Mouse (Mus musculus) lung, adult 18-20 months (tissue): ENCODE measurements around the gene Csf3r.
"Not testable (repeated sequence)": the region's sequence is repeated elsewhere in the genome, so short reads cannot be mapped to it uniquely, and the experiment has no call there.

Source experiments
- DNase-seq, 2 experiments: peaks; one replicate each; pipeline ENCODE4 v3.0.0; 2022; ENCODE audit warnings: mixed read lengths in 2 of 2

Gene Csf3r

DNA sequence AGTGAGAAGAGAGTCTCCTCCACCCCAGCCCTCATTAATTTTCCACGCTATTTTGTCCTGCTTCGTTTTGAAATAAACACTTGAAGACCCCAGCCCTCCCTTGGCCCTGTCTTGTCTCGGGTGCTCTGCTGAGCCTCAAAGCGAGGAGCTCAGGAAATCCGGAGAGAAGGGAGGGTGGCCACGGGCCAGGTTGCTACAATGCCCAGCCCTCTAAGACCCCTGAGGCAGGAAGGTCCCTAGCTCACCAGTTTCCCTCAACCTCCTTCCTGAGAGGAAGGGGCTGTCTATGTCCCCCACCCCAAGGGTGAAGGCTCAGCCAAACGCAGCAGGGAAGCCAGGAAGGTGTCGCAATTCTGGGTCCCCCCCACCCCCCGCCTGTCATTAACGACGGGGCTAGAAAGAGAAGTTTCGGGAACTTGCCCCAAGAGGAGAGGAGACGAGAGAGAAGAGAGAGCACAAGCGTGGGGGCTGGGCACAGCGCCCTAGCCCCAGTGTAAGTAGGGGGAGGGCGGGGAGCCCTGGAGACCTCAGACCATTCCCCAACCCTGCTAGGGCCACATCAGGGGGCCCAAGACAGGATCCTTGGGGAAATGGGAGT is at the start of gene Csf3r:
Gene Csf3r, plus strand, starts transcription at position 248 of the 598 bp plus-strand sequence.
- no peak for DNase-seq

DNA sequence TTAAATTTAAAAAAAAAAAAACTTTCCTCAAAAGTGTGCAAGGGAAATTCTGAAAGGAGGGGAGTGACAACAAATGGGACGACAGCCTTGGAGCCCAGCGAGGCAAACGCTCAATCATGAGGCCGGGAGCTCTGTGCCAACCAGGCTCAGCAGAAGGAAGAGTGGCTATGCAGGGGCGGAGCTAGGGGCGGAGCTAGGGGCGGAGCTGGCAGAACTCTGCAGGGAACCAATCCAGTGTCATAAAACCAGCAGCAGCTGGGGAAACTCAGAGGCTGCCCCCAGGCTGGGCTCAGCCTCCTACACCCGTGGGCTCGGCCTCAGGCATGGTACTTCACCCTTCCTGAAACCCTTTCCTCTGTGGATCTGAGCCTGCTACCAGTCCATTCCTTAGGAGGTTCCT is 46.6 kb upstream of the Csf3r start:
- no peak for DNase-seq

DNA sequence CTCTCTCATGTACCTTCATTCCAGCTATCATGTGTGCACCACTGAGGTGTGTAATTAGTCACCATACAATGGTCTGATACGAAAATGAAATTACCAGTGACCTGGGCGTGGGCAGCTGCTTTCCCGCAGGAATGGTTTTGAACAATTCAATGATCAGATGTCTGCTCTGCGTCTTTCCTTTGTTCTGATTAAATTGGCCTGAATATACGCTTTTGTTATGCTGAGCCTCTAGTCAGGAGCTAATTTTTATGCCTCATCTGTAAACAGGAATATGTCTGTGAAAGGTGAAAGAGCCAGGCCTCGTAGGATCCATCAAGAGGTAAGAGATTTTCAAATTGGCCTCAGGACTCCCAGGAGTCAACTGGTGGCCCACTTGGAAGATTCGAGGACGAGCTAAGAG is 41.1 kb upstream of the Csf3r start:
- DNase-seq: no peak

DNA sequence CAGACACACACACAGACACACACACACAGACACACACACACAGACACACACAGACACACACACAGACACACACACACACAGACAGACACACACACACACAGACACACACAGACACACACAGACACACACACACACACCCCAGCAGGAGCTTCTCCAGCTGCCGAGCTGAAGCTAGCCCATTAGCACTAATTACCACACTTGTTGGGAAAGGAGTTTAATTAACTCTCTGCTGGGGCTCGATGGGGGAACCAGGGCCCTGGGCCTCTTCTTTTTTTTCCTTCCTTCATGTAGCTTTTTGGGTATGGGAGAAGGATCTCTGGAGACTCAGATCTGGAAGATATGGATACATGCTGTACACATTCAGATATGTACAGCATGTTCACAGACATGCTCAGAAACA is 38.6 kb upstream of the Csf3r start:
- DNase-seq: not testable (repeated sequence)

DNA sequence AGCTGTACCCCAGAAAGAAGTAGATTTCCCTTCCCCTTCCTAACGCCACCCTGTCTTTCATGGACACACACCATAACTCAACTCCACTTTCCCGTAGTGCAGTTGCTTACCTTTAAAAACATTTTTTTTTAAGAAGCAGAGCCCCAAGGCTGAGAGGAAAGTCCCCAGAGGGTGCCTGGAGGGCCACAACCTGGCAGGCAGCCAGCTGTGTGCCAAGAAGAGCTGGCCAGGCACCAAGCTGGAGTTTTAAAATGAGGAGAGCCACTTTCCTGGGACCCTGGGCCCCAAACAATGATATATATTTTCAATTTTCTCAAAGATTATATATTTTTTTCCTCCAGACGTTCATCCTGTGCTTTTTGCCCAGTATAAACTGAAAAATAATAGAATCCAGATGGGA is 37.3 kb upstream of the Csf3r start:
- no peak for DNase-seq

DNA sequence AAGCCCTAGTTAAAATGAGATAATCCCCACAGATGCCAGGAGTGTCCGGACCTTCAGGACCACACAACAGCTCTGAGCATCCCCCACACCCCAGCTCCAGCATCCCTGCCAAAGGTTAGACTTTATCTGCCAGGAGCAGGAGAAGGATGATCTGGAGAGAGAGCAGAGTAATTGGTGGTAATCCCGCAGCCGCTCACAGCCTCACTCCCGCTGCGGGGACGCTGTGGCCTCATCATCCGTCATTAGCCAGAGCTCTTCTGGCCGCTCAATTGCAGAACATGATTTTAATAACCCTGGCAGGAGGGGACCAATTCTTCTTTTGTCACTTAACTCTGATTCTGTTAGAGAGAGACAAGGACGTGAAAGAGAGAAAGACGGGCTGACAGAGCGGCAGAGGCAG is 35.3 kb upstream of the Csf3r start:
- no peak for DNase-seq

DNA sequence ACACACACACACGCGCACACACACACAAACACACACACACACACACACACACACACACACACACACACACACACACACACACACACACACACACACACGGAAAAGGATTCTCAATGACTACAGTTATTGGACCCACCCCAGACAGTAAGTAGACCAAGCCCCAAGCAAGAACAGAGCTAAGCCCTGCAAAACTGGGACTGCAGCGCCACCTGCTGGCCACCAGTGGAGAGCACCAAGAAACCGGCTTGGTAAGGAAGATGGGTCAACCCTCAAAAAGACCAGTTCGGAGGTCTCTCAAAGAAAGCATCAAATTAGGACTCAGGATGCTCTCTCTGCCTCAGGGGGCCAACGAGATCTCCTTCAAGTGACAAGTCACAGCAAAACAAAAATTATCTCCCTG is 34.2 kb upstream of the Csf3r start:
- DNase-seq: peak; percentile 22 to 29

DNA sequence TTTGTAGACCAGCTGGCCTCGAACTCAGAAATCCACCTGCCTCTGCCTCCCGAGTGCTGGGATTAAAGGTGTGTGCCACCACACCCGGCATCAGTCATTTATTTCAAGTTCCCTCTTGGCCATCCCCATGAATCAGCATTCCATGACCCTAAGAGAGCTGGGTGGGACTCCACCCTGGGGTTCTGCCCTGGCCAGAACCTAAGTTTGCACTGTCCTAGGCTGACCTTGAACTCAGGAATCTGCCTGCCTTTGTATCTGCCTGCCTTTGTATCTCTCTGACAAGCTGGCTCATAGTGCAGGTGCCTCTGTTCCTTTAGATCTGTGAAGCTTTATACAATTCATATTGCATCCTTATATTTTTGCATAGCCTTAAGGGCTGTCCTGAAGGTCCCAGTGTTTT is 32.1 kb upstream of the Csf3r start:
- DNase-seq: no peak

DNA sequence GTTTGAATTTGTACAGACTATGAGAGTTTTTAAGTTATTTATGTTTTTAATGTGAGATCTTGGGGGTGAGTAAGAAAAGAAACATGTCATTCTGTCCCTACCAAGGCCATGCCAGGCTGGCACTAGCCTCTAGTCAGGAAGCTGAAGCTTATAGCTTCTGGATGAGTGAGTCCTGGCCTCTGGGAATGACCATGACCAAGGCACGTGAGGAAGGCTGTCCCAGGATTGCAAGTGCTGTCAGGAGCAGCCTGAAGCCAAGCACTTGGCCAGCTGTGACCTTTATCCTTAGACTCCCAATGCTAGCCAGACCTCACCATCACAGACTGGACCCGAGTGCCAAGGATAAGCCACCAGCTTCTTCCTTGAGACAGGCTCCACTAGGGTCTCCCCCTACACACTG is 31.4 kb upstream of the Csf3r start:
- DNase-seq: no peak

DNA sequence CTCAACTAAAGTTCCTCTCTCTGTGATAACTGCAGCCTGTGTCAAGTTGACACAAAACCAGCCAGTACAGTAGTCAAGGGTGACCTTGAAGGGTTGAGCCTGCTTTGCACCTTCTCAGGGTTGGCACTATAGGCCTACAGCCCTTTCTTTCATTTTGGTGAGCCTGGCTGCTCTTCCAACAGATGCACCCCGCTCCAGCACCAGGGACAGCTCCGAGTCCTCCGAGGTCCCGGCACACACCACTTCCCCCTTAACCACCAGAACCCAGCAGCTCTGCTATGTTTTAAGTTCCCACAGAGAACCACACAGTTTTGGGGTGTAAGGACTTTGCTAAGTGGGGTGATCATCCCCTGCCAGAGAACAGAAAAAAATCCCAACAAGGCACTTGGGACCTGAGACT is 27.8 kb upstream of the Csf3r start:
- no peak for DNase-seq

DNA sequence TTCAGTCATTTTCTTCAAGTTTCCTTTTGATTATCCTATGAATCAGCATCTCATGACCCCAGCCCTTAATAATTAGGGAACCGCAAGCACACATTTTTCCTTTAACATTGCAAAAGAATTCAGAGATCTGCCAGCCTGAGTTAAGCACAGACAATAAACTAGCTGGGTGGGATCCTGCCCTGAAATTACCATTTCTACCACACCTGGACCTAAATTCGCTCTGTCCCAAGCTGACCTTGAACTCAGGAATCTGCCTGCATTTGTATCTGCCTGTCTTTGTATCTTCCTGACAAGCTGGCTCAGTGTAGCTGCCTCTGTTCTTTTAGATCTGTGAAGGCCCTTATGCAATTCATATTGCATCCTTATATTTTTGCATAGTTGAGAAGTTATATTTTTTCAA is 26.5 kb upstream of the Csf3r start:
- no peak for DNase-seq

DNA sequence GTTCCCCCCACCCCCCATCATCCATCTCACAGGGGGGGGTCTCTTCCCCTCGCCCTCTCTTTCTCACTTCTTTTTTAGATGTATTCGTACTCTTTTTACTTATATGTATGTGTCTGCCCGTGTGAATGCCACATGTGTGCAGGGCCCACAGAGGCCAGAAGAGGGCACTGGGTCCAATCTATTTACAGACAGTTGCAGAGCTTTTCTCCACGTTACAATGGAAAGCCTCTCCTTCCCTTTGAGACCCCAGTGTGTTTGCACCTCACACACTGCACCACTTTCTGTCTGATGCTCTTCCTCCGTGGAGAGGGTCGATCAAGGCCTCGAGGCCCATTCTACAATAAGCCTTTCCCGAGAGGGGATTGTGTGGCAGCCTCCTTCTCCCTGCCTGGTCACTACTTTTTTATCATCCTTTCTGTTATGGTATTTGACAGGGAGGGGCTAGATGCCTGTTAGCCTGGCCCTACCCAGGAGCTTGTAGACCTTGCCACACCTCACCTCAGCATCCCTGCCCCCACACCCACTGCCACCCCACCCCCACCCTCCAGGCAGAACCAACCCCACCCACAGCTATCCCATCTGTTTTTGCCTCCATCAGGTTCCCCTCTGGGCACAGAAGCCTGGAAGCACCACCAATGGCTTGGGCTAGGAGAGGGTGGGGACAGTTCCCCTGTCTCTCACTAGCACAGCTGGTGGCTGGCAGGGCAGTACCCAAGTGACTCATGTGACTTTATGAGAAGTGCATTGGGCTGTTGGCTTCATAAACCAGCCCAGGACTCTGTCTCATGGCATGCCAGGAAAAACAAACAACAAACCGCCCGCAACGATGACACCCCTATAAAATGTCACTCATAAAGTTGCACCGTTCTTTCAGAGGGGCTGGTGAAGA is 22.8 kb upstream of the Csf3r start:
- DNase-seq: no peak

DNA sequence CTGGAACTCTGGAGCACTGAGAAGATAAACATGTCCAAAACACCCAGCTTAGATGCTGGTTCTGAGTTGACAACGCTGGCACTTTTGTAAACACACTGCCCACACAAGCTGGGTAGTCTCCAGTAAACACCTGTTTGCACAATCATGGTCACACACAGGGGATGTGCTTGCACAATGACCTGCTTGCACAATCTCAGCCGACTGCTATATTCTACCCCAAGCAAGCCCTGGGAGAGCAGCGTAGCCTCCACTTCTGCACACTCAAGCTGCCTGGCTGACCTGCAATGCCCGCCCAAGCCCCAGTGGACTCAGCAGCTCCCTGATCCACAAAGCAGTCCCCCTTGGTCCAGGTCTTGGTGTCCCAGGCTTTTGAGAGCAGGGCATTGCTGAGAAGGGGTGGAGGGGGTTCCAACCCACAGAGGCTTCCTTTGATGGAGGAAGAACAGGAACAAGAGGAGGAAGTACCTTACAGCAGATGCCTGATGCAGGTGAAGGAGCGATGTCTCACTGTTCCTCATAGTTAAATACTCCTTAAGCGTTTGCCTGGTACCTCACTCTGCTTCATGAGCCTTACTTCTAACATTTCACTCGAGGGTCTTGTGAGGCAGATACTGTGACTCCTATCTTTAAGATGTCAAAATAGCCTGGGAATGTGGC is 6.5 kb upstream of the Csf3r start:
- peak; percentile 49 to 60 for DNase-seq

DNA sequence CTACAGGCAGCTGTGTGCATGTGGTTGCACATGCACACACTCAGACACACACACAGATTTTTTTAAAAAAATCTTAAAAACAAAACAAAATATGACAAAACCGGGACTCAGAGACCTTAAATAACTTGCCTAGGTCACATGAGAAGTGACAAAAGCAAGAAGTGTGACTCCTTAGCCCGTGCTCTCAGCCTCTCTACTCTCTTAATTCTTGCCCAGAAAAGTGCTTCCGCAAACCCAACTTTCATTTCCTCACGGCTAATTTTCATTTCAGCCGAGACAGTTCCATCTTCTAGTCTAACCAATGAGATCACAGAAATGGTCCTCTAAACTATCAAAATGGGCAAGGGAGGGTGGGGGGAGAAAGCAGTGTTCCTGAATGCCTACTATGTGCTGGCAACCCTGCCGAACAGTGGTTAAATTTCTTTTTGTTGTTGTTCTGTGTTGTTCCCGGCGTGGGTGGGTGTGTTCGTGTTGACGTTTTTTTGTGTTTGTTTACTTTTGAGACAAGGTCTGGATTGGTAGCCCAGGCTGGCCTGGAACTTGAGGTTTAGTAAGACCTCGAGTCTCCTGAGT is 5.3 kb upstream of the Csf3r start:
- peak in 1 of 2 experiments; percentile 18 for DNase-seq

DNA sequence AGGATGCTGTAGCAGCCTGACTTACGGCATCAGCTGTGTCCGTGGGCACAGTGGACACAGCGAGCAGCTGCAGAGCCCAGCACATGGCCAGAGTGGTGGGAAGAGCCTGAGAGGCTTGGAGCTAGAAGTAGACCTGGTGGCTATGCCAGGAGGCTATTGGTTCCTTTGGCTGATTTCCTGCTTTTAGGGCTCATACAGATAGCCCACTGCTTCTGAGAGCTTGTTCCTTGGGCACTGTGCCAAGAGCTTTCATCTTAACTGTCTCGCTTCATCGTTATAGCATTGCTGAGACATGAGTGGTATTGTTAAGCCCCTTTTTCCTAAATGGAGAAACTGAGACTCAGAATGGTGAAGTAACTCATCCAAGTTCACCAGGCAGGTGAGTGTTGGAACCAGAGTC is 1.5 kb downstream of the Csf3r start:
- DNase-seq: no peak

DNA sequence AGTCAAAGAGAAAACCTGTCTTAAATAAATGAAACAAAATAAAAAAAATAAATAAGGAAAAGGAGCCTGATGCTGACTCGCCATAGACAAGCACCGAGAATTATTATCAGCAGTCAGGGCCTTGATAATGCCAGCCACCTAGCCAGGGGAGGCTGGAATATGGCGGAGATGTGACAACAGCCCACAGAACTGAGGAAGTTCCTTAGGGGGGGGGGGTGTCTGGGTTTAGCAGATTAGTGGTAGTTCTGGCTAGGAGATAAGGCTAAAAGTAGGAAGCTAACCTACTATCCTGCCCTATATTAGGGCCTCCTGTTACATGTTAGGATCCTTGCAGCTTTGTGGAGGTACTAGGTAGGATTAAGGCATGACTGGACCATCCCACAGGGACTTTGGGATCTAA is 3.6 kb downstream of the Csf3r start:
- DNase-seq: no peak

DNA sequence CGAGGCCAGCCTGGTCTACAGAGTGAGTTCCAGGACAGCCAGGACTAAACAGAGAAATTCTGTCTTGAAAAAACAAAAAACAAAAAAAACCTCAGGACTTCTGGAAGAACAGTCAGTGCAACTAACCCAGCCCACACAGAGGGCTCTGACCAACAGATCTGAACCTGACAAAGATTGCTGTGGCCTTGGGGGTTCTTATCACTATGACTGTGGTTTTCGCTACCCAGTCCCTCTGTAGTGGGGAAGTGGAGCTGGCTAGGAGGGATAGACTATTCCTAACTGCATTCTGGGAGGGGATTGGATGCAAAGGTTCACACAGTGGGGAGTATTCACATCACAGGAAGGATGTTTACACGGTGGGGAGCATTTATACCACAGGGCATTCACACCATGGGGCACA is 4.7 kb downstream of the Csf3r start:
- no peak for DNase-seq

DNA sequence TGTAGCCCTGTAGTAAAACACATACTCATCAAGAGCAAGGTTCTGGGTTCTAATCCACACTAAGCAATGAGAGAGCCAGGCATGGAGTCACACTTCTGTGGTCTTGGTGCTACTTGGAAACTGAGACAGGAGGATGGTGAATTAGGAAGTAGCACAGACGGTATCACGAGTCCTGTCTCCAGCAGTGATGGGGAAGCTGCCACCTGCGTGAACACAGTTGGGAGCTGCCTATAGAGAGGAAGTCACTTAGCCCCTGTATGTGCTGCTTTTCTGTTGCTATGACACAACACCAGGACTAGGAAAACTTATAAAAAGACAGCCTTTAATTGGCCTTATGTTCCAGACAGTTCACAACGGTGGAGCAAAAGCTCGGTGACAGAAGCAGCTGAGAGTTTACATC is 6.4 kb downstream of the Csf3r start:
- DNase-seq: no peak

DNA sequence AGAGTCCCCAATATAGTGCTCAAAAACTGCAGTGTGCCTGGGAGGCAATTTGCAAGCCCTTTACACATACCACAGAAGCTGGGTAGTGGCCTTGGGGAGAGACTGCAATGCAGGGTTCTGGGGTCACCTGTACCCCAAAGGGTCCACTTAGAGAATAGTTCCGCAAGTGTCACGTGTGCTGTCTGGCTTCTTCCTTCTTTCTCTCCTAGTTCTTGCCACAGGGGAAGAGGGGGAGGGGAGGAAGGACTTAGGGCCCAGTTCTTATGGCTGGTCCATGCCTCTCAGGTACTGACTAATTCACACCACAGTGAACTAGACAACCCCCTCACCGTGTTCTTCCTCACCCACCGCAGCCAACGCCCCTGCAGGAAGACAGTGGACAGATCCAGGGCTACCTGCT is 11.1 kb downstream of the Csf3r start:
- DNase-seq: peak in 1 of 2 experiments; percentile 13

DNA sequence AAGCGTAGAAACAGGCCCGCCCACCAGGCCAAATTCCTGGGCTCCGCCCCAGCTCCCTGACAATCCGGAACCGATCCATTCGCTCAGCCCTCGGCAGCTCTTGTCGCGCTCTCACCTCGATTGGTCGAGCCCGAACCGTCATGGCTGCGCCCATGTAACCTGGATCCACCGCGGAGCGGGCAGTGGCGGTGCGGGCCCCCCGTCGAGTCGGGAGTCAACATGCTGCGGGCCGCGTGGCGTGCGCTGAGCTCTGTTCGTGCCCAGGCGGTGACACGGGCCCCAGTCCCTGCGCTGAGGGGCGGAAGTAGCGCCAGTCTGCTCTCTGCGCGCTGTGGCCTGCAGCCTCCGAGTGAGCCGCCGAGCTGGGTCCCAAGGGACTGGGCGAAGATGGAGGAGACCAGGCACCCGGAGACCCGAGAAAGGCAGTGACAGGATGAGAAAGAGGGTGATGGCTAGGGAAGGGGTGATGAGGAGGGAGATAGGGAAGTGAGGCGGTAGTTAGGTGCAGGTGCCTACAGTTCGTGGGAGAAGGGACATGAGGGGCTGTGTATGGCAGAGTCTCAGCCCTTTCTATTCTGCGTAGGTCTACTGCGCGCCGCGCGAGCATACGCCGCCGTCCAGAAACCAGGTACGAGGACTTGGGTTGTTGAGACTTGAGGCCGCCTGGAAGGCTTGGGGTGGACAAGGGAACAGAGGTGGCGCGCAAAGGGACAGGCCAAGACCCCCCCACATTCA is 22.7 kb downstream of the Csf3r start, which contains the start of gene Mrps15:
Gene Mrps15, plus strand, starts transcription at position 75 of the 735 bp plus-strand sequence.
- peak; percentile 89 to 91 for DNase-seq

DNA sequence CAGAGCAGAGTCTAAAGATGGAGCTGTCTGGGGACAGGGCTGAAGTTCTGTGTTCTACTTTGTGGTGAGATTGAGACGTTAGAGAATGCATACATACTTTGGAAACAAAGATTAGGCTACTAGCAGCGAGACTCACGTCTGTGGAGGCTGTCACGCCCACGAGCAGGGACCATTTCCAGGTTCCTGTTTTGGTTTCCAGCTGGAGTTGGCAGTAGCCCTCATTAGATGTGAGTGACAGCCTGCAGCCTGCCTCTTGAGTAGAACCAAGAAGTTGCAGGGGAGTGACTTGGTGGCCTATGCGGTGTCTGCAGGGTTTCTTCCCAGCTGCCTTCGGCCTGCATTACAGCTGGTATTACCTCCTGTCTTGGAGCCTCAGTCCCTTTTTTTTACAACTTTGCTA is 27.3 kb downstream of the Csf3r start:
- DNase-seq: peak; percentile 48 to 62

DNA sequence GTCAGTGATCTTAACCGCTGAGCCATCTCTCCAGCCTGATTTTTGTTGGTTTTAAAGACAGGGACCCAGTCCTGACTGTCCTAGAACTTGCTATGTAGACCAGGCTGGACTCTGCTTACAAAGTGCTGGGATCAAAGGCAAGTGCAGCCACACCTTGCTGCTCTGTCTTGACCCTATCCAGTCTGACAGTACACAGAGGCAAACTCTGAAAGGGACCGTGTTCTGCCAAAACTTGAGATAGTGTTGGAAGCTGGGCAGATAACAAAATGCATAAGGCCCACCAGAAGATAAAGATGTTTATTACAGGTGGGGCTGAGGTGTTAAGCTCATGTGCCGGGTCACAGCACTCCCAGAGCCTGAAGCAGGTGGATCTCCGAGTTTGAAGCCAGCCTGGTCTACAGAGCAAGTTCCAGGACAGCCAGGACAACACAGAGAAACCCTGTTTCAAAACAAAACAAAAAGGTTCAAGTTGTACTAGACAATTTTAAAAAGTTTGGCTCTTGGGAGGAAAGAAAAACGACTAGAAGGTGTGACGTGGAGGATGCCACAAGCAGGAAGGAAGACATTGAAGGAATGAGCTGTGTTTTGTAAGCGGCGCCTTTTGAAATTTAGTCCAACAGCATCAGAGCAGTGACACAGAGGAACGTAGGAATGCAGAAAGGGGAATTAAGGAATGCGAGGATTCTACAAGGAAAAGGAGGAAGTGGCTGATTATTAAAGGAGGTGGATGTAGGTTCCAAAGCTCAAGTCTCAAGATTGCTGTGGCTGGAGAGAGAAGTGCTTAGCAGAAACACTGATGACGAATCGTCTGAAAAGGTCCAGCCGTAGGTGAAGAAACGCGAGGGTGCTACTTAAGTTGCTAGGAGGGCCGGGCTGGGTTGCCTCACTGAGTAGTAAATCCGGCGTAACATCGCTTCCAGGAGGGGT is 33.1 kb downstream of the Csf3r start:
- DNase-seq: no peak
